Mouse (Mus musculus): ENCODE results near the gene Ankrd6. TPM values are rescaled to one million over a fixed set of nuclear protein-coding genes. Genes with fewer than 3 reads are reported as not detected.

The Ankrd6 gene
- polyA plus RNA-seq, 1 experiment from 2014 or later: 26.5 TPM

GRCm38 (mm10) chr4:32916689-32917385, 33.8 kb downstream of the Ankrd6 start:
- peaks cover 38% of the 10 kb centered on the region for H3K4me1 ChIP-seq
- 56% methylated on average over 6 of the region's 6 CpGs for WGBS
- no peak overlapping the region for H3K4me3 ChIP-seq
- ATAC-seq (ENCODE audit: low FRiP score, low read depth): no peak
- H3K9me3 ChIP-seq: no peaks in the 10 kb centered on the region
- no peak overlapping the region for H3K27ac ChIP-seq
- no peaks in the 10 kb centered on the region for H3K27me3 ChIP-seq (replicated peaks)
- no peaks in the 10 kb centered on the region for H3K36me3 ChIP-seq
- no peak overlapping the region for H3K9ac ChIP-seq
- no peak overlapping the region for H3K4me2 ChIP-seq (replicated peaks)

- H3K4me2 ChIP-seq (replicated peaks): peak overlapping the region; percentile 7; the same call in 1 of the 2 replicates
- H3K4me3 ChIP-seq: no peak overlapping the region
- peaks cover 33% of the 10 kb centered on the region for H3K4me1 ChIP-seq
- H3K36me3 ChIP-seq: no peaks in the 10 kb centered on the region
- peak overlapping the region; percentile 26; the same call in 1 of the 2 replicates for H3K27ac ChIP-seq
- H3K9ac ChIP-seq: peak overlapping the region; percentile 18; the same call in 1 of the 2 replicates
- H3K9me3 ChIP-seq: no peaks in the 10 kb centered on the region
- ATAC-seq (ENCODE audit: low FRiP score, low read depth): peak; percentile 82
- 21% methylated on average over 8 of the region's 8 CpGs for WGBS
- no peaks in the 10 kb centered on the region for H3K27me3 ChIP-seq (replicated peaks)
Measured at GRCm38 (mm10) chr4:32915928-32916327, 34.7 kb downstream of the Ankrd6 start.

GRCm38 (mm10) chr4:32909996-32910395, 40.6 kb downstream of the Ankrd6 start:
- no peak for ATAC-seq (ENCODE audit: low FRiP score, low read depth)
- peaks cover 11% of the 10 kb centered on the region; the same call in 1 of the 2 replicates for H3K4me1 ChIP-seq
- H3K27me3 ChIP-seq (replicated peaks): no peaks in the 10 kb centered on the region
- no peak overlapping the region for H3K4me2 ChIP-seq (replicated peaks)
- no peaks in the 10 kb centered on the region for H3K36me3 ChIP-seq
- 91% methylated on average over 1 of the region's 1 CpGs for WGBS
- no peak overlapping the region for H3K27ac ChIP-seq
- H3K9me3 ChIP-seq: no peaks in the 10 kb centered on the region
- no peak overlapping the region for H3K9ac ChIP-seq
- no peak overlapping the region for H3K4me3 ChIP-seq

DNA sequence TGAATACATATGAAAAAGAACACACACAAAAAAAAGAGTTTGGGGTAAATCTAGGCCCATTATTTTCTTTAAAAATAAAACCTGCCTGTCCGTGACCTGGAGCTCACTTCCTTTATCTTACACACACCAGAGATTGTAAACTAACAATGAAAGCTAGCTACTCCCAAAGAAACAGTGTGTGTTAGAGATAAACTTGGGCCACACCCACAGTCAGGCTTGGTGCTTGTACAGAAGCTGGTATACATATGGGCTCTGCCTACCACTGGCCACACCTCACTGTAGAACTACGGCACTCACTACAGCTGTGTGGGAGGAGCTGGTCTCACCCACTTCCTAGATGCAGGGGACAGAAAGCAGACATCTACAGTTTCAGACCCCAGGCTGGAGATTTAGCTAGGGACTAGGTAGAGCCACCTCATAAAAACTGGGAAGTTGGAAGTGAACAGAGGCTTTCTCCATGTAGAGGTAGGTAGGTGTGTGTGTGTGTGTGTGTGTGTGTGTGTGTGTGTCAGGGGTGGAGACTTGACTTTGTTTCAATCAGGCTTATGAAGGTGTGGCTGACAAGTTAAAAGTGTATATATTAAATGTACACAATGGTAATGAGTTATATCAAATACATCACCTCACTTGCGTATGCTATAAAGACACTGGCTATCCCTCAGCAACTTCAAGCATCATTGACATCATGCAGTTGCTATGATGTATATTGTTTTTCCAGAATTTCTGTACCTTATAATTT, 41.2 kb downstream of the Ankrd6 start:
- ATAC-seq (ENCODE audit: low FRiP score, low read depth): 0 out of 2 replicates have a peak, but pooled peaks have one; percentile 39
- no peak overlapping the region for H3K4me2 ChIP-seq (replicated peaks)
- H3K9ac ChIP-seq: no peak overlapping the region
- 82% methylated on average over 3 of the region's 3 CpGs for WGBS
- no peak overlapping the region for H3K27ac ChIP-seq
- no peaks in the 10 kb centered on the region for H3K27me3 ChIP-seq (replicated peaks)
- H3K9me3 ChIP-seq: no peaks in the 10 kb centered on the region
- H3K4me3 ChIP-seq: no peak overlapping the region
- H3K36me3 ChIP-seq: no peaks in the 10 kb centered on the region
- H3K4me1 ChIP-seq: peaks cover 11% of the 10 kb centered on the region; the same call in 1 of the 2 replicates

GRCm38 (mm10) chr4:32907631-32908030, 43.0 kb downstream of the Ankrd6 start:
- WGBS: 85% methylated on average over 3 of the region's 3 CpGs
- ATAC-seq (ENCODE audit: low FRiP score, low read depth): no peak

DNA sequence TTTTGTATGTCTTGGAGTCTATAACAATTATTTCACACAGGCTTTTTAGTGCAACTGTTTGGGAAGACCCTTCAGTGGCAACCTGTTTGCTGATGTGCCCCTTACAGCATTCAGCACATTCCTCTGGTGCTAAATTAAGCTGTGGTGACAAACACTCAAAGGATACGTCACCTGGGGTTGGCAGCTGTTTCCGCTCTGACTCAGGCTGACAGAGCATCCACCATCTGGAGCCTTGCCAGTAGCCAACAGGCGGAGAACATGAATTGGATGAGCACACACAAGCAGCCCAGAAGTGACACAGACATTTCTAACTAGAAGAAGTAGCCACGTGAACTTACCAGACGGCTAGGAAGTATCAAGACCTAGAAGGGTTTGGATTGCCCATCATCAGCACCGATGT, 44.0 kb downstream of the Ankrd6 start:
- no peak overlapping the region for H3K4me3 ChIP-seq
- no peak for ATAC-seq (ENCODE audit: low FRiP score, low read depth)
- no peaks in the 10 kb centered on the region for H3K27me3 ChIP-seq (replicated peaks)
- H3K27ac ChIP-seq: no peak overlapping the region
- peaks cover 11% of the 10 kb centered on the region; the same call in 1 of the 2 replicates for H3K4me1 ChIP-seq
- H3K36me3 ChIP-seq: no peaks in the 10 kb centered on the region
- H3K9ac ChIP-seq: no peak overlapping the region
- no peaks in the 10 kb centered on the region for H3K9me3 ChIP-seq
- H3K4me2 ChIP-seq (replicated peaks): no peak overlapping the region
- WGBS: 60% methylated on average over 6 of the region's 6 CpGs

More at GRCm38 (mm10) chr4:32907631-32908030, 43.0 kb downstream of the Ankrd6 start:
- Histone ChIP-seq H3K4me1 (peaks cover 11% of the 10 kb centered on the region; the same call in 1 of the 2 replicates), H3K36me3 (no peaks in the 10 kb centered on the region), H3K4me3 (no peak overlapping the region), H3K27ac (no peak overlapping the region), H3K9ac (no peak overlapping the region), H3K4me2 (replicated peaks) (no peak overlapping the region), H3K9me3 (no peaks in the 10 kb centered on the region), H3K27me3 (replicated peaks) (no peaks in the 10 kb centered on the region)

- no peak overlapping the region for H3K9ac ChIP-seq
- H3K4me3 ChIP-seq: no peak overlapping the region
- no peaks in the 10 kb centered on the region for H3K27me3 ChIP-seq (replicated peaks)
- H3K9me3 ChIP-seq: no peaks in the 10 kb centered on the region
- 92% methylated on average over 2 of the region's 2 CpGs for WGBS
- no peaks in the 10 kb centered on the region for H3K36me3 ChIP-seq
- no peak overlapping the region for H3K27ac ChIP-seq
- no peak overlapping the region for H3K4me2 ChIP-seq (replicated peaks)
- H3K4me1 ChIP-seq: peaks cover 11% of the 10 kb centered on the region; the same call in 1 of the 2 replicates
- no peak for ATAC-seq (ENCODE audit: low FRiP score, low read depth)
Measured at GRCm38 (mm10) chr4:32905913-32906312, 44.7 kb downstream of the Ankrd6 start.

GRCm38 (mm10) chr4:32905381-32905780, 45.3 kb downstream of the Ankrd6 start:
- H3K27ac ChIP-seq: no peak overlapping the region
- no peak overlapping the region for H3K9ac ChIP-seq
- H3K9me3 ChIP-seq: no peaks in the 10 kb centered on the region
- H3K27me3 ChIP-seq (replicated peaks): no peaks in the 10 kb centered on the region
- H3K4me1 ChIP-seq: peaks cover 11% of the 10 kb centered on the region; the same call in 1 of the 2 replicates
- H3K4me2 ChIP-seq (replicated peaks): no peak overlapping the region
- H3K36me3 ChIP-seq: no peaks in the 10 kb centered on the region
- 75% methylated on average over 2 of the region's 2 CpGs for WGBS
- ATAC-seq (ENCODE audit: low FRiP score, low read depth): no peak
- no peak overlapping the region for H3K4me3 ChIP-seq

DNA sequence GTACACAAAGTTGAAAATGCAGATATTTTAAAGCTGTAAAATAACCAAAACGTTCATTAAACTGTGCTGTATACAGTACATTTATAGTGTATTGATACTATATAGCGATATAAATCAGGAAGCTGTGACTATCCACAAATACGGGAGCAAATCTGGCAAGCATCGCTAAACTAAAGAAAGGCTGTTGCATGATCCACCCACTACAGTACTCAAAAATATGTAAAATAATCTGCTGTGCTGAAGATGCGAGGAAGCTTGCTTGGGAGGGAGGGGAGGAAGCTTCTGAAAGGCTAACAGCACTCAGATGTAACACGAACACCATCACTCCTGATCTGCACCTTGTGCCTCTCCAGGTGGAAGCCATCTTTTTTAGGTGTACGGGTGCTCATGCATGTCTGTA, 46.8 kb downstream of the Ankrd6 start:
- WGBS: 90% methylated on average over 7 of the region's 7 CpGs

DNA sequence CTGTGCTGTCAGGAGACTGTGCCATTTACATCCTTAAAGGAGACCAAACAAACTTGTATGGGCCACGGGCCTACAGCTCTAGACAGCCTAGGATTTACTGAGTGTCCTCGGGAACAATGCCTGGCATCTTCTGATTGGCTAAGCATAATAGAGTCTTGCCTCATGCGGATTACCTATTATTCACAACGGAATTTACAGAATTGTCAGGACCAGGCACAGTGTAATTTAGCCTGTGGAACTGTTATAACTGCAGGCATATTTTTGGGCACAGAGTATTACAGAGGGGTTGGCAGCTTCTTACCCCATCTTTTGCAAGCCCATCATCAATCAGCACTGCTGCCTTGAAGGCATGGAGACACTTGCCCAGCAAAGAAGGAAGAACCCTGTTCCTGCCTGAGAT, 51.6 kb downstream of the Ankrd6 start:
- Histone ChIP-seq H3K4me1 (no peaks in the 10 kb centered on the region), H3K9ac (no peak overlapping the region), H3K4me2 (replicated peaks) (no peak overlapping the region), H3K9me3 (peaks cover 10% of the 10 kb centered on the region), H3K4me3 (no peak overlapping the region), H3K27me3 (replicated peaks) (no peaks in the 10 kb centered on the region), H3K27ac (no peak overlapping the region), H3K36me3 (peaks cover 5% of the 10 kb centered on the region)
- WGBS: 37% methylated on average over 4 of the region's 4 CpGs
- no peak for ATAC-seq (ENCODE audit: low FRiP score, low read depth)

More for the DNA sequence above, 46.8 kb downstream of the Ankrd6 start:
- H3K4me1 ChIP-seq: peaks cover 11% of the 10 kb centered on the region; the same call in 1 of the 2 replicates
- no peak overlapping the region for H3K4me3 ChIP-seq
- no peak overlapping the region for H3K27ac ChIP-seq
- no peaks in the 10 kb centered on the region for H3K36me3 ChIP-seq
- no peak overlapping the region for H3K9ac ChIP-seq
- ATAC-seq (ENCODE audit: low FRiP score, low read depth): no peak
- no peaks in the 10 kb centered on the region for H3K27me3 ChIP-seq (replicated peaks)
- H3K9me3 ChIP-seq: no peaks in the 10 kb centered on the region
- H3K4me2 ChIP-seq (replicated peaks): no peak overlapping the region

DNA sequence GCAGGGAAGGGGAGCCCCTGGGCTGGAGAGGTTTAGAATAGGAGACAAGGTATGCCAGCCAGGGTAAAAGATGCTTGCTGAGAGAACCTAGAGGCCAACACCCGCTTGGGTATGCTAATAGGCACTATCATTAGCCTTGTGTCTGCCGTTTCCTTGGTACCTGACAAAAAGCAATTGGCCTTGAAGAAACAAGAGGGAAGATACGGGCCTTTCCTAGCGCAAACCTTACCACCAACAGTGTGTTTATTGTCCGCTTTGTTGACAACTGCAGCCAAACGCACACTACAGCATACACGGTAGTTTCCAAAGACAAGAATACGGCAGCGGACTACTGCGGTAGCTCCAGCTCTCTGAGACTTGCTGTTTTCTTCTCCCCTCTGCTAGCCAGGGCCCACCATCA, 59.3 kb downstream of the Ankrd6 start:
- 0 out of 2 replicates have a peak, but pooled peaks cover 5% of the 10 kb centered on the region for H3K27me3 ChIP-seq (replicated peaks)
- 59% methylated on average over 10 of the region's 10 CpGs for WGBS
- H3K4me3 ChIP-seq: no peak overlapping the region
- H3K4me1 ChIP-seq: 0 out of 2 replicates have a peak, but pooled peaks cover 12% of the 10 kb centered on the region
- peaks cover 19% of the 10 kb centered on the region for H3K9me3 ChIP-seq
- no peak overlapping the region for H3K4me2 ChIP-seq (replicated peaks)
- no peak overlapping the region for H3K27ac ChIP-seq
- ATAC-seq (ENCODE audit: low FRiP score, low read depth): no peak
- no peak overlapping the region for H3K9ac ChIP-seq
- H3K36me3 ChIP-seq: peaks cover 5% of the 10 kb centered on the region

DNA sequence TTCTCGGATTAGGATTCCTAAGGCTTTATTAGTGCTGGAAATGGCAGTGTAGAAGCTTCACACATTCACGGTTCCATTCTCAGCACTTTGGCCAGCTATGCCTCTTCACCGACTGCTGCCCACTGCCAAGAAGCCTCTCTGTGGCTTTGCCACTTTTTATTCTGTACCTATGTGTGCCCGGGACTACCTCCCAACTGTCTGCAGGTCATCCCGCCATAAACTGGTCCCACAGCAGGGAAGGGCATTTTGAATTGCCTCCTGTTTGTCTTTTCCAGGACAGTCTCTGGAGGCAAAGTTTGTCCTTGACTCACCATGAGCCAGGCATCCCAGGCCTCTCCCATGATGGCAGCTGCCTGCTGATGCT, 59.9 kb downstream of the Ankrd6 start:
- WGBS: 69% methylated on average over 5 of the region's 5 CpGs
- no peak for ATAC-seq (ENCODE audit: low FRiP score, low read depth)
- H3K27ac ChIP-seq: no peak overlapping the region
- no peak overlapping the region for H3K4me3 ChIP-seq
- peaks cover 19% of the 10 kb centered on the region for H3K9me3 ChIP-seq
- H3K36me3 ChIP-seq: peaks cover 5% of the 10 kb centered on the region
- H3K4me2 ChIP-seq (replicated peaks): no peak overlapping the region
- H3K27me3 ChIP-seq (replicated peaks): 0 out of 2 replicates have a peak, but pooled peaks cover 5% of the 10 kb centered on the region
- 0 out of 2 replicates have a peak, but pooled peaks cover 12% of the 10 kb centered on the region for H3K4me1 ChIP-seq
- H3K9ac ChIP-seq: no peak overlapping the region

All from neural tube, embryonic 12.5 days (tissue).